Comparison of ENCODE assay signal across 25 mouse cellular contexts in the genomic region with DNA sequence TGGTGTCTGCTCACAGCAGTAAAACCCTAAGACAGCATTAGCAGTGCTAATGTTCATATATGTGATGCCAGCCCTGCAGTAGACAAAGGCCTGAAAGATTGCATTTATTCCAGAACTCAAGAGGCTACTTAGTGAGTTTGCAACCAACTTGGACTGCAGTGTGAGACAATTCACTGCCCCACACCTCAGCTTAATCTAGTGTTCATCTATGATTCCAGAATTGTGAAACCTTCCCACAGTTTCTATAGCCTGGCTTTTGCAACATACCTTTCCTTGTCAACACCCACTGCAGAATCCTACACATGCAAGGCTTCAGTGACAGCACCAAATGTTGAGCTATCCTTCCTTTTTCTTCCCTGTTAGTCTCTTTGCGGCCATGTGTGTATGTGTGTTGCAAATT. TPM values are rescaled to one million over a fixed set of nuclear protein-coding genes. Genes with fewer than 3 reads are reported as not detected.
"Had no signal": no experiment of that assay in that cellular context is flagged by ENCODE, and none has a peak within 500 bp of the region (broad histone marks: within the 10 kb centered on the region; RNA-seq: fewer than 3 reads in every experiment).

No protein-coding gene starts in this region.

- H3K4me2 ChIP-seq: neural tube, embryonic 13.5 days; neural tube, embryonic 15.5 days; stomach, embryonic 15.5 days had no signal

- H3K4me3 ChIP-seq: neural tube, embryonic 13.5 days; neural tube, embryonic 15.5 days; stomach, embryonic 15.5 days had no signal

- H3K9ac ChIP-seq: neural tube, embryonic 13.5 days; neural tube, embryonic 15.5 days; stomach, embryonic 15.5 days had no signal

- H3K36me3 ChIP-seq: neural tube, embryonic 13.5 days; neural tube, embryonic 15.5 days; stomach, embryonic 15.5 days had no signal

- DNase-seq: retina, postnatal 1 day; right cerebral cortex, adult 18-20 months; right cerebral cortex, postnatal 14 days; right cerebral cortex, postnatal 25 days; right cerebral cortex, postnatal 4 days; spleen, adult 18-20 months; thymus, adult 18-20 months; thymus, adult 2 months; thymus, postnatal 14 days; thymus, postnatal 25 days; thymus, postnatal 36 days; thymus, postnatal 4 days had no signal

- H3K4me1 ChIP-seq: neural tube, embryonic 13.5 days; neural tube, embryonic 15.5 days; stomach, embryonic 15.5 days had no signal

- H3K27me3 ChIP-seq: neural tube, embryonic 13.5 days; neural tube, embryonic 15.5 days; stomach, embryonic 15.5 days had no signal

- H3K27ac ChIP-seq: neural tube, embryonic 13.5 days; neural tube, embryonic 15.5 days; stomach, embryonic 15.5 days; stomach, postnatal 0 days had no signal

- H3K9me3 ChIP-seq: neural tube, embryonic 13.5 days; neural tube, embryonic 15.5 days; stomach, embryonic 15.5 days had no signal

RNA-seq across cellular contexts. Expression of a gene that starts 2.9 kb away (rescaled TPM):
- total RNA-seq: neutrophil, adult 5-6 weeks had no signal
- polyA plus RNA-seq: neural tube, embryonic 13.5 days; neural tube, embryonic 14.5 days; neural tube, embryonic 15.5 days; small intestine, adult 2 months; spleen, adult 2 months; stomach, embryonic 14.5 days; stomach, embryonic 15.5 days; stomach, embryonic 16.5 days; stomach, postnatal 0 days; thymus, adult 2 months; thymus, postnatal 0 days; urinary bladder, adult 2 months had no signal

RNA-seq across cellular contexts. Expression of a gene that starts 8.1 kb away (rescaled TPM):
- total RNA-seq: neutrophil, adult 5-6 weeks had no signal
- polyA plus RNA-seq: neural tube, embryonic 13.5 days; neural tube, embryonic 14.5 days; neural tube, embryonic 15.5 days; small intestine, adult 2 months; spleen, adult 2 months; stomach, embryonic 14.5 days; stomach, embryonic 15.5 days; stomach, embryonic 16.5 days; stomach, postnatal 0 days; testis, adult 2 months; thymus, adult 2 months; urinary bladder, adult 2 months had no signal

RNA-seq across cellular contexts. Expression of a gene that starts 20.1 kb away (rescaled TPM):
- total RNA-seq: neutrophil, adult 5-6 weeks had no signal
- polyA plus RNA-seq: neural tube, embryonic 13.5 days; neural tube, embryonic 14.5 days; neural tube, embryonic 15.5 days; small intestine, adult 2 months; spleen, adult 2 months; stomach, embryonic 14.5 days; stomach, embryonic 15.5 days; stomach, embryonic 16.5 days; stomach, postnatal 0 days; testis, adult 2 months; thymus, adult 2 months; thymus, postnatal 0 days; urinary bladder, adult 2 months had no signal

RNA-seq across cellular contexts. Expression of a gene that starts 28.5 kb away (rescaled TPM):
- total RNA-seq: neutrophil, adult 5-6 weeks had no signal
- polyA plus RNA-seq: neural tube, embryonic 13.5 days; neural tube, embryonic 14.5 days; neural tube, embryonic 15.5 days; small intestine, adult 2 months; spleen, adult 2 months; stomach, embryonic 14.5 days; stomach, embryonic 15.5 days; stomach, embryonic 16.5 days; stomach, postnatal 0 days; testis, adult 2 months; thymus, adult 2 months; thymus, postnatal 0 days; urinary bladder, adult 2 months had no signal

RNA-seq across cellular contexts. Expression of a gene that starts 34.1 kb away (rescaled TPM):
- total RNA-seq: neutrophil, adult 5-6 weeks had no signal
- polyA plus RNA-seq: neural tube, embryonic 13.5 days; neural tube, embryonic 14.5 days; neural tube, embryonic 15.5 days; small intestine, adult 2 months; spleen, adult 2 months; stomach, embryonic 14.5 days; stomach, embryonic 15.5 days; stomach, embryonic 16.5 days; stomach, postnatal 0 days; testis, adult 2 months; thymus, adult 2 months; thymus, postnatal 0 days; urinary bladder, adult 2 months had no signal
